Mouse (Mus musculus) embryonic facial prominence, embryonic 11.5 days (tissue): ENCODE data around the gene Wdr74. TPM values are rescaled to one million over a fixed set of nuclear protein-coding genes. Genes with fewer than 3 reads are reported as not detected.

Experiments used
- ATAC-seq: fragments of 200-750 bp; cut with Nextera tagmentation; replicated peaks from 2 replicates; pipeline ENCODE4 v1.8.0; 2017; ENCODE audit warnings: low read depth; ENCODE audit not compliant: insufficient number of reproducible peaks, low FRiP score, low TSS enrichment
- DNase-seq: peaks from one replicate; pipeline ENCODE4 v3.0.0-alpha.2; 2015; ENCODE audit warnings: low spot score
- H3K27ac ChIP-seq: fragments of 300-500 bp; sonication (generic); replicated peaks from 2 replicates; pipeline ENCODE4 v1.5.1; 2014; ENCODE audit warnings: mild to moderate bottlenecking, low read depth, low read length, control low read depth
- H3K27me3 ChIP-seq: fragments of 300-500 bp; sonication (generic); 2 replicates; pipeline ENCODE4 v1.6.1; 2014; ENCODE audit warnings: mild to moderate bottlenecking, low read length, moderate library complexity, mixed read lengths; ENCODE audit not compliant: control insufficient read depth, insufficient read depth
- H3K36me3 ChIP-seq: fragments of 300-500 bp; sonication (generic); replicated peaks from 2 replicates; pipeline ENCODE4 v1.6.1; 2014; ENCODE audit warnings: low read depth, mild to moderate bottlenecking, low read length, moderate library complexity, mixed read lengths; ENCODE audit not compliant: control insufficient read depth, insufficient read depth
- H3K4me1 ChIP-seq: fragments of 300-500 bp; sonication (generic); 2 replicates; pipeline ENCODE4 v1.6.1; 2014; ENCODE audit warnings: low read length, mixed read lengths; ENCODE audit not compliant: control insufficient read depth, insufficient read depth
- H3K4me2 ChIP-seq: fragments of 300-500 bp; sonication (generic); 2 replicates; pipeline ENCODE4 v1.6.1; 2014; ENCODE audit warnings: low read depth, mild to moderate bottlenecking, control low read depth, low read length, moderate library complexity
- H3K4me3 ChIP-seq: fragments of 300-500 bp; sonication (generic); 2 replicates; pipeline ENCODE4 v1.5.1; 2014; ENCODE audit warnings: low read depth, low read length, control low read depth
- H3K9ac ChIP-seq: fragments of 300-500 bp; sonication (generic); replicated peaks from 2 replicates; pipeline ENCODE4 v1.6.1; 2014; ENCODE audit warnings: mild to moderate bottlenecking, control low read depth, low read length
- H3K9me3 ChIP-seq: fragments of 300-500 bp; sonication (generic); replicated peaks from 2 replicates; pipeline ENCODE4 v1.6.1; 2016; ENCODE audit warnings: mild to moderate bottlenecking, low read length, inconsistent platforms, mixed read lengths; ENCODE audit not compliant: control insufficient read depth
- WGBS: fragments of 180-500 bp; shearing (Covaris S2); extraction: QIAGEN DNeasy Blood & Tissue Kit; methylation state at CpG from one replicate; pipeline ENCODE4 v1.1.7; 2014; 5-methylcytosine and 5-hydroxymethylcytosine counted together
- polyA plus RNA-seq: library from polyadenylated mRNA; unstranded; fragments of >200 nt; fragmentation: Nextera tagmentation; extraction: Ambion mirVana; gene quantifications from 2 replicates; pipeline ENCODE4 v1.2.1, GENCODE M21; 2014

The Wdr74 gene
- polyA plus RNA-seq, 1 experiment from 2014 or later = 91.0 TPM

GRCm38 (mm10) chr19:8774086-8774835 is 38.6 kb downstream of the Wdr74 start, which contains the start of gene Tmem179b:
Gene Tmem179b, minus strand, starts transcription at chr19:8774467.
- Histone ChIP-seq H3K9ac (peak within 1 kb of the TSS; percentile 96), H3K4me2 (peak within 1 kb of the TSS; percentile 99), H3K27ac (peak within 1 kb of the TSS; percentile 94), H3K36me3 (peaks cover under 1% of the 10 kb centered on the region; the same call in 1 of the 2 replicates), H3K9me3 (no peaks in the 10 kb centered on the region), H3K4me3 (peak within 1 kb of the TSS; percentile 74), H3K4me1 (no peaks in the 10 kb centered on the region; the same call in 1 of the 2 replicates), H3K27me3 (no peaks in the 10 kb centered on the region)
- WGBS = under 1% methylated on average over 64 of the region's 68 CpGs
- ATAC-seq (peak; percentile 85), DNase-seq (peak; percentile 96)

DNA sequence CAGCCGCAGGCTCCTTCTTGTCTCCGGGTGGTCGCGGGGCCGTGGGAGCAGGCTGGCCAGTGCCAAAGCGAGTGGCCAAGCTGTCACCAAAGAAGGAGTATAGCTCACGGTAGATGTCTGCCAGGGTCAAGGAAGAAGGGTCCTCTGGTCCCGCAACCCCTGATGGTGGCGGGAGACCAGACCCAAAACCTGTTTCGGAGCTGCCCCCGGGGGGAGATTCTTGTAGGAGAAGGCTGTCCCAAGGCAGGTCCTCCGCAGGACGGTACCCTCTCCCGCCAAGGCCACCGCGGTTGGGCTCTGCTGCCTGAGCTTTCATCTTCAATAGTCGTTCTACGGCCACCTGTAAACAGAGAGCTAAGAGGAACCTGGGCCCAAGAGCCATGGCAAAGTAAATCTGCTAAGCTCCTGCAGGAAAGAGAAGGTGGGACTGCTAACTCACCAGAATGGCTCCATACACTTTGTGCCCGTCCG is 39.4 kb downstream of the Wdr74 start:
- Histone ChIP-seq H3K9ac (peak overlapping the region; percentile 96), H3K4me2 (peak overlapping the region; percentile 99), H3K4me3 (peak overlapping the region; percentile 74), H3K36me3 (no peaks in the 10 kb centered on the region; the same call in 1 of the 2 replicates), H3K9me3 (no peaks in the 10 kb centered on the region), H3K27me3 (no peaks in the 10 kb centered on the region), H3K27ac (peak overlapping the region; percentile 94), H3K4me1 (no peaks in the 10 kb centered on the region; the same call in 1 of the 2 replicates)
- WGBS = 7% methylated on average over 20 of the region's 20 CpGs
- DNase-seq (no peak), ATAC-seq (peak; percentile 22)

GRCm38 (mm10) chr19:8786008-8786781 is 50.6 kb downstream of the Wdr74 start, which contains the start of gene Taf6l:
Gene Taf6l, minus strand, starts transcription at chr19:8786417.
- under 1% methylated on average over 32 of the region's 32 CpGs for WGBS
- no peaks in the 10 kb centered on the region for H3K27me3 ChIP-seq
- peak within 1 kb of the TSS; percentile 63 for H3K9ac ChIP-seq
- no peaks in the 10 kb centered on the region for H3K4me1 ChIP-seq
- no peaks in the 10 kb centered on the region for H3K9me3 ChIP-seq
- H3K27ac ChIP-seq = peak within 1 kb of the TSS; percentile 59; the same call in 1 of the 2 replicates
- H3K36me3 ChIP-seq = peaks cover 2% of the 10 kb centered on the region; the same call in 1 of the 2 replicates
- DNase-seq (peak; percentile 97), ATAC-seq (peak; percentile 98)
- H3K4me2 ChIP-seq = peak within 1 kb of the TSS; percentile 57
- H3K4me3 ChIP-seq = peak within 1 kb of the TSS; percentile 74

DNA sequence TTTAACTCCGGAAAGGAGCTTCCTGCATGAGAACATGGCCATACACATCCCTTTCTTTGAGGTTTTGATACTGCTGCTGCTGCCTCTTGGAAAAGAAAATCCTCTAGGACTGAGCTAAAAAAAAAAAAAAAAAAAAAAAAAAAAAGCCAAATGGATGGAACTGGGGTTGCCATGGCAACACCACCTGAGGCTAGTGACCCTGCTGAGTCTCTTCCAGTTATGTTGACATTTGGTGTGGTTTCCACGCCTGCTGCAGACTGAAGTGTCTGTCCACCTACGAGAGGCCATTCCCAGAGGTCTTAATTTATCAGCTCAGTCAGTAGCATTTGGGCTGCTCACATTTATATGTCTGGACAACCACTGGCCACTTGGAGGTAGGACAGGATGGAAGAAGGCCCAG is 52.9 kb downstream of the Wdr74 start:
- ATAC-seq (no peak), DNase-seq (peak; percentile 31)
- H3K27ac ChIP-seq = no peak overlapping the region
- H3K4me2 ChIP-seq = no peak overlapping the region
- no peaks in the 10 kb centered on the region for H3K27me3 ChIP-seq
- H3K4me3 ChIP-seq = no peak overlapping the region
- 21% methylated on average over 3 of the region's 3 CpGs for WGBS
- no peaks in the 10 kb centered on the region for H3K9me3 ChIP-seq
- H3K4me1 ChIP-seq = no peaks in the 10 kb centered on the region
- H3K36me3 ChIP-seq = peaks cover 4% of the 10 kb centered on the region
- peak overlapping the region; percentile 22; the same call in 1 of the 2 replicates for H3K9ac ChIP-seq

GRCm38 (mm10) chr19:8789171-8789570 is 53.5 kb downstream of the Wdr74 start:
- no peak for ATAC-seq
- Histone ChIP-seq H3K9ac (no peak overlapping the region), H3K27ac (no peak overlapping the region), H3K36me3 (peaks cover 9% of the 10 kb centered on the region), H3K27me3 (no peaks in the 10 kb centered on the region), H3K9me3 (no peaks in the 10 kb centered on the region), H3K4me1 (no peaks in the 10 kb centered on the region), H3K4me3 (no peak overlapping the region), H3K4me2 (no peak overlapping the region)
- WGBS = 58% methylated on average over 1 of the region's 1 CpGs
- no peak for DNase-seq

DNA sequence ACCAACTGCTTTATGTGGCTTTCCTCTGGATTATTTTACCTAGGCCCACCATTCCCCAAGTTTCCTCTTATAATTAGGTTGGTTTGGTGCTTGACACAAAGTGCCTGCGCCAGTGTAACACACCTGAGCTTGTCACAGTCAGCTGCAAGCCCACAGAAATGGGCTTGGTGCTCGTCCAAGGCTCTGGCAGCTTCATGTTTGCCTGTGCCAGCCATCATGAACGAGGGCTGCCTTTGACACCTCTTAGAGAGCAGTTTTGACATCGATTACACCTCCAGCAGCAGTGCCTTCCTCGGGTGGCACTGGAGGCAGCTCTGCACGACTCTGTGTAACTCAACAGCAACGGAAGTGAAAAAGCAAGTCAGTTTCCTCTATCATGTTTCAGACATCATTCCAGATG is 54.5 kb downstream of the Wdr74 start:
- WGBS = 87% methylated on average over 7 of the region's 7 CpGs
- ATAC-seq = no peak
- Histone ChIP-seq H3K4me1 (no peaks in the 10 kb centered on the region), H3K9ac (no peak overlapping the region), H3K36me3 (peaks cover 12% of the 10 kb centered on the region), H3K4me3 (no peak overlapping the region), H3K9me3 (no peaks in the 10 kb centered on the region), H3K27ac (no peak overlapping the region), H3K4me2 (no peak overlapping the region), H3K27me3 (no peaks in the 10 kb centered on the region)
- no peak for DNase-seq
